Mouse (Mus musculus) embryo, embryonic 11.5 days (tissue): ENCODE data around the gene Clic3.
A peak's percentile ranks its signal among the peaks of the same experiment; 100 is the strongest.

ENCODE experiments used
- DNase-seq: peaks from one replicate; pipeline ENCODE4 v3.0.0-alpha.2; 2012; ENCODE audit warnings: low read depth, low spot score

Gene Clic3

GRCm38 (mm10) chr2:25442682-25443081, 14.0 kb upstream of the Clic3 start:
- no peak for DNase-seq

GRCm38 (mm10) chr2:25450853-25451647, 5.6 kb upstream of the Clic3 start:
- DNase-seq = no peak

- no peak for DNase-seq
These were observed 3.7 kb upstream of the Clic3 start for GRCm38 (mm10) chr2:25452951-25453350.

GRCm38 (mm10) chr2:25457022-25457896, 621 bp downstream of the Clic3 start:
- DNase-seq = no peak

GRCm38 (mm10) chr2:25458911-25459310, 2.3 kb downstream of the Clic3 start:
- no peak for DNase-seq

GRCm38 (mm10) chr2:25460135-25460534, 3.5 kb downstream of the Clic3 start:
- DNase-seq = no peak

- peak; percentile 86 for DNase-seq
These were observed 4.1 kb downstream of the Clic3 start, which contains the start of gene Paxx for GRCm38 (mm10) chr2:25460551-25461309. Paxx (minus strand) TSS chr2:25461094.

- DNase-seq = no peak
These were observed 4.8 kb downstream of the Clic3 start for GRCm38 (mm10) chr2:25461407-25461806.

- DNase-seq = no peak
These were observed 7.0 kb downstream of the Clic3 start for GRCm38 (mm10) chr2:25463630-25464029.

- DNase-seq = no peak
These were observed 8.6 kb downstream of the Clic3 start for GRCm38 (mm10) chr2:25465256-25465655.

GRCm38 (mm10) chr2:25465816-25466635, 9.4 kb downstream of the Clic3 start:
- DNase-seq = no peak

- no peak for DNase-seq
These were observed 11.1 kb downstream of the Clic3 start for GRCm38 (mm10) chr2:25467606-25468303.

- no peak for DNase-seq
These were observed 12.6 kb downstream of the Clic3 start for GRCm38 (mm10) chr2:25468962-25469915.

GRCm38 (mm10) chr2:25469969-25470368, 13.3 kb downstream of the Clic3 start, which contains the start of gene Ptgds:
Ptgds (minus strand) TSS chr2:25470046.
- DNase-seq = no peak

GRCm38 (mm10) chr2:25472550-25472949, 15.9 kb downstream of the Clic3 start:
- no peak for DNase-seq

- DNase-seq = no peak
These were observed 20.9 kb downstream of the Clic3 start for GRCm38 (mm10) chr2:25477541-25477940.

- no peak for DNase-seq
These were observed 21.5 kb downstream of the Clic3 start for GRCm38 (mm10) chr2:25477967-25478675.

- no peak for DNase-seq
These were observed 23.1 kb downstream of the Clic3 start for GRCm38 (mm10) chr2:25479551-25480311.
